Mouse (Mus musculus): ENCODE data around the gene Shisa7.
"Not testable (repeated sequence)": the region's sequence is repeated elsewhere in the genome, so short reads cannot be mapped to it uniquely, and the experiment has no call there.

The Shisa7 gene

GRCm38 (mm10) chr7:4825365-4825764, 19.1 kb downstream of the Shisa7 start:
- Histone ChIP-seq H3K27me3 (ENCODE audit: control insufficient read depth, insufficient read depth, low read length, poor library complexity, severe bottlenecking) (no peaks in the 10 kb centered on the region), H3K36me3 (ENCODE audit: control insufficient read depth, insufficient read depth, low read length, poor library complexity, severe bottlenecking) (no peaks in the 10 kb centered on the region)
- DNase-seq (ENCODE audit: low read depth, low spot score): no peak

GRCm38 (mm10) chr7:4822162-4822907, 22.2 kb downstream of the Shisa7 start:
- no peaks in the 10 kb centered on the region for H3K36me3 ChIP-seq (ENCODE audit: control insufficient read depth, insufficient read depth, low read length, poor library complexity, severe bottlenecking)
- no peak for DNase-seq (ENCODE audit: low read depth, low spot score)

GRCm38 (mm10) chr7:4821690-4822089, 22.8 kb downstream of the Shisa7 start:
- no peaks in the 10 kb centered on the region for H3K36me3 ChIP-seq (ENCODE audit: control insufficient read depth, insufficient read depth, low read length, poor library complexity, severe bottlenecking)
- DNase-seq (ENCODE audit: low read depth, low spot score): no peak
- no peaks in the 10 kb centered on the region for H3K27me3 ChIP-seq (ENCODE audit: control insufficient read depth, insufficient read depth, low read length, poor library complexity, severe bottlenecking)

More at GRCm38 (mm10) chr7:4822162-4822907, 22.2 kb downstream of the Shisa7 start:
- no peaks in the 10 kb centered on the region for H3K27me3 ChIP-seq (ENCODE audit: control insufficient read depth, insufficient read depth, low read length, poor library complexity, severe bottlenecking)

GRCm38 (mm10) chr7:4820925-4821324, 23.6 kb downstream of the Shisa7 start:
- DNase-seq (ENCODE audit: low read depth, low spot score); H3K27me3 ChIP-seq (ENCODE audit: control insufficient read depth, insufficient read depth, low read length, poor library complexity, severe bottlenecking); H3K36me3 ChIP-seq (ENCODE audit: control insufficient read depth, insufficient read depth, low read length, poor library complexity, severe bottlenecking): not testable (repeated sequence)

GRCm38 (mm10) chr7:4816559-4816958, 27.9 kb downstream of the Shisa7 start:
- Histone ChIP-seq H3K36me3 (ENCODE audit: control insufficient read depth, insufficient read depth, low read length, poor library complexity, severe bottlenecking) (no peaks in the 10 kb centered on the region), H3K27me3 (ENCODE audit: control insufficient read depth, insufficient read depth, low read length, poor library complexity, severe bottlenecking) (no peaks in the 10 kb centered on the region)
- no peak for DNase-seq (ENCODE audit: low read depth, low spot score)

- Histone ChIP-seq H3K36me3 (ENCODE audit: control insufficient read depth, insufficient read depth, low read length, poor library complexity, severe bottlenecking) (peaks cover 6% of the 10 kb centered on the region; the same call in 1 of the 2 replicates), H3K27me3 (ENCODE audit: control insufficient read depth, insufficient read depth, low read length, poor library complexity, severe bottlenecking) (no peaks in the 10 kb centered on the region)
- DNase-seq (ENCODE audit: low read depth, low spot score): no peak
These were observed 31.2 kb downstream of the Shisa7 start for GRCm38 (mm10) chr7:4813105-4813791.

- H3K36me3 ChIP-seq (ENCODE audit: control insufficient read depth, insufficient read depth, low read length, poor library complexity, severe bottlenecking): peaks cover 8% of the 10 kb centered on the region
- H3K27me3 ChIP-seq (ENCODE audit: control insufficient read depth, insufficient read depth, low read length, poor library complexity, severe bottlenecking): no peaks in the 10 kb centered on the region
- peak; percentile 99 for DNase-seq (ENCODE audit: low read depth, low spot score)
These were observed 32.0 kb downstream of the Shisa7 start, which contains the start of gene Ube2s for GRCm38 (mm10) chr7:4812303-4813104. Gene Ube2s (minus strand): TSS chr7:4812590.

GRCm38 (mm10) chr7:4811842-4812302, 32.6 kb downstream of the Shisa7 start:
- DNase-seq (ENCODE audit: low read depth, low spot score): peak; percentile 51
- Histone ChIP-seq H3K27me3 (ENCODE audit: control insufficient read depth, insufficient read depth, low read length, poor library complexity, severe bottlenecking) (no peaks in the 10 kb centered on the region), H3K36me3 (ENCODE audit: control insufficient read depth, insufficient read depth, low read length, poor library complexity, severe bottlenecking) (peaks cover 11% of the 10 kb centered on the region)

- peaks cover 11% of the 10 kb centered on the region for H3K36me3 ChIP-seq (ENCODE audit: control insufficient read depth, insufficient read depth, low read length, poor library complexity, severe bottlenecking)
- not testable (repeated sequence) for H3K27me3 ChIP-seq (ENCODE audit: control insufficient read depth, insufficient read depth, low read length, poor library complexity, severe bottlenecking); DNase-seq (ENCODE audit: low read depth, low spot score)
These were observed 33.4 kb downstream of the Shisa7 start for GRCm38 (mm10) chr7:4811131-4811530.

GRCm38 (mm10) chr7:4806716-4807115, 37.8 kb downstream of the Shisa7 start:
- no peaks in the 10 kb centered on the region for H3K27me3 ChIP-seq (ENCODE audit: control insufficient read depth, insufficient read depth, low read length, poor library complexity, severe bottlenecking)
- peak; percentile 80 for DNase-seq (ENCODE audit: low read depth, low spot score)

GRCm38 (mm10) chr7:4802247-4802646, 42.2 kb downstream of the Shisa7 start:
- no peak for DNase-seq (ENCODE audit: low read depth, low spot score)
- Histone ChIP-seq H3K36me3 (ENCODE audit: control insufficient read depth, insufficient read depth, low read length, poor library complexity, severe bottlenecking) (peaks cover 4% of the 10 kb centered on the region), H3K27me3 (ENCODE audit: control insufficient read depth, insufficient read depth, low read length, poor library complexity, severe bottlenecking) (no peaks in the 10 kb centered on the region)

More at GRCm38 (mm10) chr7:4806716-4807115, 37.8 kb downstream of the Shisa7 start:
- H3K36me3 ChIP-seq (ENCODE audit: control insufficient read depth, insufficient read depth, low read length, poor library complexity, severe bottlenecking): peaks cover 13% of the 10 kb centered on the region

- no peaks in the 10 kb centered on the region for H3K27me3 ChIP-seq (ENCODE audit: control insufficient read depth, insufficient read depth, low read length, poor library complexity, severe bottlenecking)
- H3K36me3 ChIP-seq (ENCODE audit: control insufficient read depth, insufficient read depth, low read length, poor library complexity, severe bottlenecking): peaks cover 5% of the 10 kb centered on the region
- peak; percentile 64 for DNase-seq (ENCODE audit: low read depth, low spot score)
These were observed 48.6 kb downstream of the Shisa7 start for GRCm38 (mm10) chr7:4795767-4796433.

GRCm38 (mm10) chr7:4794631-4795168, 49.8 kb downstream of the Shisa7 start:
- peaks cover 5% of the 10 kb centered on the region for H3K36me3 ChIP-seq (ENCODE audit: control insufficient read depth, insufficient read depth, low read length, poor library complexity, severe bottlenecking)
- no peak for DNase-seq (ENCODE audit: low read depth, low spot score)
- no peaks in the 10 kb centered on the region for H3K27me3 ChIP-seq (ENCODE audit: control insufficient read depth, insufficient read depth, low read length, poor library complexity, severe bottlenecking)

GRCm38 (mm10) chr7:4793674-4794073, 50.8 kb downstream of the Shisa7 start:
- Histone ChIP-seq H3K27me3 (ENCODE audit: control insufficient read depth, insufficient read depth, low read length, poor library complexity, severe bottlenecking) (no peaks in the 10 kb centered on the region), H3K36me3 (ENCODE audit: control insufficient read depth, insufficient read depth, low read length, poor library complexity, severe bottlenecking) (peaks cover 5% of the 10 kb centered on the region)
- no peak for DNase-seq (ENCODE audit: low read depth, low spot score)

All from splenic B cell, adult 2 months (primary cell).